Mouse (Mus musculus): Measurements from ENCODE around the gene Gm16405.
"Not testable (repeated sequence)": the region's sequence is repeated elsewhere in the genome, so short reads cannot be mapped to it uniquely, and the experiment has no call there.

The Gm16405 gene

DNA sequence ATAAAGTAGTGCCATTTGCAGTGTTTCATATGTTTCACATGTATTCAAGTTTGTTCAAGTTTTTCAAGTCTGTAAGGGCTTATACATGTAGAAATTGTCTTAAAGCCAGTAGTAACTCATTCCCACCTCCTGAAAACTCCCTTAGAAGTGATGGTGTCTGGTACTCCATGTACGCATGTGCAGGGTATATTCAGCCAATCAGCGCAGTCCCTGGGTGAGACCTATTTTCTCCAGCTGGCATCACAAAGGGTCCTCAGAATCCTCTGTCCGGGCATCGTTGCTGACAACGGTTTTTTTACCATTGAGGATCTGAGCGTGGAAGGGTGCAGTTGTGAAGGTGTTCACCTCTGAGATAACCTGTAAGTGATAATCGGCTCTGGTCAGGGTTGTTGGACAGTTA, at the start of gene Gm16405:
Gene Gm16405, plus strand, starts transcription at position 301 of the 400 bp plus-strand sequence.
- not testable (repeated sequence) for DNase-seq (ENCODE audit: low spot score)
